Mouse (Mus musculus) cerebellum, postnatal 14 days (tissue): ENCODE measurements around the gene Snx14.
A peak's percentile ranks its signal among the peaks of the same experiment; 100 is the strongest.

Experiments used
- DNase-seq, 2 experiments: peaks; one replicate each; pipeline ENCODE4 v3.0.0; 2021; ENCODE audit warnings: mixed read lengths in 2 of 2

The Snx14 gene

GRCm38 (mm10) chr9:88380076-88380475 is 58.7 kb downstream of the Snx14 start:
- no peak for DNase-seq

GRCm38 (mm10) chr9:88379057-88379456 is 59.7 kb downstream of the Snx14 start:
- no peak for DNase-seq

GRCm38 (mm10) chr9:88377483-88377882 is 61.3 kb downstream of the Snx14 start:
- no peak for DNase-seq

DNA sequence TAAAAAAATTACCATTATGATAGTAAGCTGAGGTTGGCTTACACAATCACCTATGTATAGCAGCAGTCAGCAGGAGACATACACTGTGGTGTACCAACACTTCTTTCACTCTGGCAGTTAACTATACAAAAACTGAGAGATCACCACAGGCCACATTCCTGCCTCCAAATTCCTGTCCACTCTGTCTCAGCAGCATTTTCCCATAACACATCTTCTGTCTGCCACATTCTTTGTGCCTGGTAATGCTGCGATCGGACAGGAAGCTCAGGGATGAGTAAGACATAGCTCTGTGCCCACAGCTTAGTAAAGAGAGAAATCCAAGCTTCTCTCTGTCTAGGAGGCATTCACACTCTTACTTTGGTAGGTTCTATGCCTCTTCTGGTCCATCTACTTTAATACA is 65.8 kb downstream of the Snx14 start:
- no peak for DNase-seq

DNA sequence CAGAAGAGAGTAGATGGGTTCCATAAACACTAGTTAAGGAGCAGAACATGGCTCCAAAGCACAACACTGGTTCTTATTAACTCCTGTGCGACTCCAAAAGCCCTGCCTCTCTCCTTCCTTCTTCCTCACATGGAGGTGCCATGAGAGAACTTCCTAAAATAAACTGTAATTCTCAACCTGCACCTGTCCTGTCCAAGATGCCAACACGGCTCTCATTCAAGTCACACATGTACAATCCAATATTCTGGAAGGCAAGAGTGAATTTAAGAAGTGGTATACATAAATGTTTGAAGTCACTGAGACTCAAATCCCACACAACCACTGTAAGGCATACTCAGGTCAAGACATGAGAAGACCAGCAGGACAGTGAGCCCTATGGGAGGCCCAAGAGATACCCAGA is 67.6 kb downstream of the Snx14 start:
- DNase-seq, result no peak

DNA sequence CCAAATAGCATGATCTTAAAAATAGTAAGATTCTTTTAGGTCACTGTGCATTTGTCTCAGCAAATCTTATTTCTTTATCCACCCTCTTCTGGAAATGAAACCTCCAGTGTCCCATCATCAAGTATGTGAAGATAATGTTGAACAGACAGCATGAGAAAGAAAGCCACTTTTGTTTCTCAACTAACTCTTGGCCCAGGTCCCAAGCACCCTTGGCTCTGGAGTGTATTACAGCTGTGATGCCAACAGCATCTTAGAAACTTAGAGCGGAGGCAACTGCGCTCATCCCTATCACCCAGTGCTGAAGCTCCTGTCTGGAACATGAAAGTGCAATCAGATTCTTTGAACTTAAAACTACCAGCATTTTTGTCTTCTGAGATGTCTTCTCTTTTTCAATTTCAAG is 69.1 kb downstream of the Snx14 start:
- peak in 1 of 2 experiments; percentile 30 for DNase-seq

- DNase-seq, result no peak
Measured at GRCm38 (mm10) chr9:88368476-88368875, 70.3 kb downstream of the Snx14 start.

DNA sequence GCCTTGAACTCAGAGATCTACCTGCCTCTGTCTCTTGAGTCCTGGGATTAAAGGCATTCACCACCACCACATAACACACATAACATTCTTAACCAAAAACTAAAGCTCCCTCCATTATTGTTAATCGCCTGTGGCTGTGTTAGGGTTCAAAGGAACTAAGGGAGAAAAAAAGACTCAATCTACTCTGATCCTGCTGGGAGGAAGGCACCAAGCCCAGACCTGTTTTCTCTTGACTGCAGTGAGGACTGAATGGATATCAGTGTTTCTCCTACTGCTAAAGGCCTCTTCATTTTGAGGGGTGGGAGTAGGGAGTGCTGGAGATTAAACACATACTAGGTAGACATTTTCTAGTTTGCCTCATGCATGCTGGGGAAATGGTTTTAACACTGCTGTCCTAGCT is 71.0 kb downstream of the Snx14 start:
- DNase-seq, result peak; percentile 53 to 66

- DNase-seq, result no peak
Measured at GRCm38 (mm10) chr9:88367322-88367721, 71.4 kb downstream of the Snx14 start.

DNA sequence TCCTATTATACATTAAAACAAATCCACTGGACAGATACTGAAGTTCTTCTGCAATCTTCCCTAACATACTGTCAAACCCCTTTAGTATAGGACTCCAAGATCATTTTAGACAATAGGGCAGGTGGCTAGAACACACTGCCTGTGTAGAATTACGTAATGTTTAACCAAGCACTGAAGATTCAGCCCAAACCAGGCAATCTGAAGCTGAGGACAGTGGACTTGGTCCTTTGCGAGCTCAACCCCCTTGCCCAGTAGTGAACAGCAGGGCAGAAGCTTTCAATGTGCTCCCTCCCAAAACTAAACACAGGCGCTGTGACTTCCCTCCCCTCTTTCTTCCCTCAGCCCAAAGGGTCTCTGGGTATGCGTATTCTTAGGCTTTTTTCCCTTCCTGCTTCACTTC is 71.9 kb downstream of the Snx14 start:
- DNase-seq, result no peak

DNA sequence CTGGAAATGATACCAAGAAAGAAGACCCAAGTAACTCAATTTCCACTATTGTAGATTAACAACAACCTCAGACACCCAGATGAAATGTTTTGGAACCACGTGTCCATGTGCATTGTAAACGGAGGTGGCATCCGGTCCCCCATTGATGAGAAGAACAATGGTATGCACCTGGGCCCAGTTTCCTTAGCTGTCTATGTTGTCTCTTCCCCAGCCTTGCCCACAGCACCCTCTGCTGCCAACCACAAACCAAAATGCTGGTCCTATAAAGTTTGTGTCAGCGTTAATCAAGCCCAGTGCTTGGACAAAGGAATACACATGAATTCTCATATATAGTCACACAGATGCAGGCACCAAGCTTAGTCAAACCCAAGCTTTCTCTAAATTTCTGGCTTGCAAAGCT is 72.5 kb downstream of the Snx14 start:
- DNase-seq, result peak in 1 of 2 experiments; percentile 27

DNA sequence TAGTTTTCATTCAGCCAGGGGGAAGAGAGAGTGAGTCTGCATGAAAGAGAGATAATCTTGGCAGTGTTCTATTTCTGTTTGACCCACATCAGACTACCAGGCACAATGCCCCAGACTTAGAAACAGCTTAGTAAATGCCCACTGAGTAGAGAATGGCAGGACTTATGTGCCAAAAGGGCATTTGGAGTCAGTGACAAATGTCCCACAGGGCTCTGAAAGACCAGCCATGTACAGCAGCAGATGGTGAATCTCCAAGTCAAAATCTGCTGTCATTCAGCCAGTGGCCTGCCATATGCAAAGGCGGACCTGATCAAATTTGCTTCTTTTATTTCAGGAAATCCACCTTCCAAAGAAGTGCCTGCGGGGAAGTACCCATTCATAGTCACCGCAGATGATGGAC is 75.7 kb downstream of the Snx14 start:
- DNase-seq, result peak; percentile 83 to 92

DNA sequence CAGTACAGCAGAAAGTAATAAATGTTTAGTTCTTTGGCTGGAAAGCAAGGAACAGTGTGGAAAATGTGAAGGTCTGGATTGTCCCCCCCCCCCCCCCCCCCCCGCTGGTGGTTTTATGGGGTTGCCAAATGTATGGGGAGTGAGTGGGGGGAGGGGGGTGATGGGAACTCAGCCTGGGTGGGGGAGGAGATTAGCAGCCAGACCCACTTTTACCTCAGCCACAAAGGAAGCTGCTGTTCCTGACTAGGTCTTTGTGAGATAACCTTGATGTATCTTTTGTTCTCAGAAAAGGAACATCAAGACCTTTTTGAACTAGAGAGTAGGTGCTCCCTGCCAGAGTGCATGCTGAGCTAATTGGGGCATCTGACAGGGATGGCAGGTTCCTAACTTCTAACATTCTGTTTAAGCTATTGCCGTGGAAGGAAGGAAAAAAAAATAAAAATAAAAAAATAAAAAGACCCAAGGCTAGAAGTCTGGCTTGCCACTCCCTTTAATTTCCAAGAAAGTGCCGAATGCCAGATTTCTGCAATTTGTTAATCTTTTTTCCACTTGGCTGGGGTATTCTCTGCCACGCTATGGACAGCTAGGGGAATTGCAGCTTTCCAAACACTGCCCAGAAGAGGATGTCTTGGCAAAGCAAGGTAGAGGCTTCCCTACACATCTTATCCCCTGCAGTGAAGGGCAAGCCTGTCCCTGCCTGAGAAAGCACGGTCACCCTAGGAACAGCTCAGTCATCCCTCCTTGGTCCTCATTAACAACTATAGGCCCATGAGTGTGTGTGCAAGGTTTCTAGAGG is 76.5 kb downstream of the Snx14 start:
- DNase-seq, result peak; percentile 46 to 61

DNA sequence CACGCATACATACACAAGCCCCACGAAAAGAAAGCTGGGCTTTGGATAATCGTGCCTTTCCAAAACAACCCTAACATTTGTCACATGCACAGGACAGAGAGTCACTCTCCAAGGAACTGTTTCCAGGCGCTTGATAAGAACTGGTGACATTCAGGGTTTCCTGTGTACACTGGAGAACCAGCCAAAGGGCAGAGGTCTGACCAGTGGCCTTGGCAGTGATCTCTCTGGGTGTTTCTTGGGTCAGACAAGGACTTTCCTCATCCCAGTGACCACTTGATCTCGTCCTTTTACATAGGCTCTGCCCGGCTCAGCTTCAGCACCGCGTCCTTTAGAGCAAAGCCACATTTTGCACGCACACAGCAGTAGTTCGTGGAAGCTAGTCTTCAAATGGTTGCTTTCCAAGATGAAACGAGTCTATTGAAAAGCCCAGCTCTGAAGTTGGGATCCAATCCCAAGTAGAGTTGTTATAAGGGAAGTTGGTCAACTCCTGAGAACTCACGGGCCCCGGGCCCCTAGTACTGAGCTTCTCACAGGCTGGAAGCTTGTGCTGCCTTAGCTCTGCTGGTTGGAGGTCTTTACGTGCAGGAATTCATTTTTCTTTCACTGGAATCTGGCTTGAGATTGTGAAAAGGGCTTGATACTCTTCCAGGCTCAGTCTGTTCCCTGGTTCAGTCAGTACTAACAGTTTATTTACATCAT is 77.4 kb downstream of the Snx14 start:
- DNase-seq, result peak in 1 of 2 experiments; percentile 33

GRCm38 (mm10) chr9:88359140-88359539 is 79.6 kb downstream of the Snx14 start:
- no peak for DNase-seq

- no peak for DNase-seq
Measured at GRCm38 (mm10) chr9:88357173-88357572, 81.6 kb downstream of the Snx14 start.

GRCm38 (mm10) chr9:88353459-88353858 is 85.3 kb downstream of the Snx14 start:
- no peak for DNase-seq

- no peak for DNase-seq
Measured at GRCm38 (mm10) chr9:88352741-88353140, 86.0 kb downstream of the Snx14 start.

DNA sequence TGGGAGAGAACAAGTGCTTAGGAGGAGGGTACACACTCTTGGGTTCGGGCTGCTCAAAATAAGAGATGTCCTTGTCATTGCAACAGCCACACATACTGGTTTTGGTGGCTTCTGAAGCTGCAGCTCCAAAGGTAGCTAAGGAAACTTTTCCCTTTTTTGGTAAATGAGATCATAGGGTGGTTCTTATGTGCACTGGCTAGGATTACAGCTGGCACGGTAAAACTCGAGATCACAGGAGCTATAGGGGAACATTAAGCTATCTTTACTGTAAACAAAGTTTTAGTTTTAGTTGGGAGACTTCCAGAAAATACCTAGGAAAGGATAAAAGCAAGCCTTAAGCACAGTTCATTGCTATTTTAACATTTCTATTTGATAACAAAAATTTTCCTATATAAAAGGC is 87.6 kb downstream of the Snx14 start:
- DNase-seq, result no peak

- no peak for DNase-seq
Measured at GRCm38 (mm10) chr9:88350317-88350716, 88.4 kb downstream of the Snx14 start.

- DNase-seq, result no peak
Measured at GRCm38 (mm10) chr9:88348623-88349022, 90.1 kb downstream of the Snx14 start.

- DNase-seq, result no peak
Measured at GRCm38 (mm10) chr9:88346857-88347256, 91.9 kb downstream of the Snx14 start.

GRCm38 (mm10) chr9:88344424-88344823 is 94.3 kb downstream of the Snx14 start:
- no peak for DNase-seq

- DNase-seq, result no peak
Measured at GRCm38 (mm10) chr9:88342701-88343100, 96.1 kb downstream of the Snx14 start.
